Mouse (Mus musculus): ENCODE results near the gene Hmgcll1. TPM values are rescaled to one million over a fixed set of nuclear protein-coding genes. Genes with fewer than 3 reads are reported as not detected.

The Hmgcll1 gene
- total RNA-seq, 2 experiments from 2014 or later, result 19.4 to 19.6 TPM

DNA sequence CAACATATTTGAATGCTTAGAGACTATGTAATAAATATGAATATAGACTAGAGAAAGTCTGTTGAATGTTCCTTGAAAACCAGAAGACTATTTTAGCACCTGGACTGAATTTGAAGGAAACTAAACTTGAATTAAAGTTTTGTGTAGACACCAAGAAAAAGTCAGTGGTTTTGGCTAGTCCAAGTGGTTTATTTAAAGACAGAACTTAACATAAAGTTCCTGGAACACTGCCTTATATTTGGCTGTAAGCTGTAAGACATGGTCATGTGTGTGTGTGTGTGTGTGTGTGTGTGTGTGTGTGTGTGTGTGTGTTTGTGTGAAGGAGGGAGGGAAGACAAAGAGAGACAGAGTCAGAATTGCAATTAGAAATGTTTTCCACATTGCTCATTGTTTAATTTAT is 164.6 kb downstream of the Hmgcll1 start:
- intact Hi-C loops (cut with DNase I), result no loop called here
- no peak for DNase-seq (ENCODE audit: extremely low spot score in 1 of 2, low spot score in 2 of 2)

Other genes with a start within 250 kb of the Hmgcll1 start
- 1 to 10 TPM; 1.8 to 1.9 TPM for gene Bmp5, start 239.5 kb upstream of the Hmgcll1 start, total RNA-seq (2021)
- not detected for gene Gfral, start 198.8 kb downstream of the Hmgcll1 start, total RNA-seq (2021)